Mouse (Mus musculus) B cell, adult 62 days (primary cell): ENCODE results near the gene Fgf12. TPM values are rescaled to one million over a fixed set of nuclear protein-coding genes. Genes with fewer than 3 reads are reported as not detected.

Experiments
- total RNA-seq: library from RNA; stranded (reverse); gene quantifications from 4 replicates; pipeline ENCODE4 v1.2.4, GENCODE M21; 2023

The Fgf12 gene
- not detected in 4 replicates for total RNA-seq

DNA sequence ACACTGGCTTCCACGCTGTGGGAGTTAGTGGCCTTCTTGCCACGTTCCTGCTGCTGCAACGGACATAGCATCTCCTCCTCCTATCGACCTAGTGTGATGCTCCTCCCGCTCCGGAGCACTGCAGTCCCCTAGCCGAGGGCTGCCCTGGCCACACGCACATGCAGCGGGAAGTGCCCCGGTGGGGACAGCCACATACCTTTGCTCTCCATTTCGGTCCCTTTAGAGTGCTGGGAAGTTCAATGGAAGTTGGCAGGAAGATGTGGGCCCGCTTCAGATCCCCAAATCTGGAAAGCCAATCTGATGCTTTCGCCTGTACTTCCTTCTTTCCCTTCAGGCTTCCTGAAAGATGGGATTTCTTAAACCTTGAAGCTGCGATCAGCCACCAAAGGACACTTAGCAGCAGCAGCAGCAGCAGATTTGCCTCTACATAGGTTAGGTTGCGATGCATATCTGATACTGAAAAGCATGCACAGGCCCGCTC, at the start of gene Fgf12:
TSS of gene Fgf12 (minus strand) at position 431 of the 481 bp plus-strand sequence.

Other genes starting within 250 kb of the Fgf12 start
- not detected in 4 replicates for gene Mb21d2, start 176.6 kb upstream of the Fgf12 start, total RNA-seq